Mouse (Mus musculus): ENCODE results near the gene Ccdc136. TPM values are rescaled to one million over a fixed set of nuclear protein-coding genes. Genes with fewer than 3 reads are reported as not detected.
"Not testable (repeated sequence)": the region's sequence is repeated elsewhere in the genome, so short reads cannot be mapped to it uniquely, and the experiment has no call there.

The Ccdc136 gene
- total RNA-seq (2012; rRNA removed) (not detected in 2 replicates), polyA plus RNA-seq (2012; ENCODE audit: insufficient read depth in 1 of 2, insufficient read length in 2 of 2, low read depth in 1 of 2, low replicate concordance in 2 of 2, missing spikeins in 1 of 2) (under 1 TPM in 1 of 2 experiments, not detected in 1; 0.22 TPM)

GRCm38 (mm10) chr6:29395910-29396713 is at the start of gene Ccdc136:
Ccdc136 (plus strand) TSS chr6:29396309.
- Histone ChIP-seq H3K27ac (ENCODE audit: control insufficient read depth, low read depth, low read length) (no peak within 1 kb of the TSS), H3K4me3 (ENCODE audit: control insufficient read depth in 1 of 2, insufficient read depth in 1 of 2, low read depth in 2 of 2, low read length in 2 of 2) (peak within 1 kb of the TSS; percentile 50 to 52; a peak in 3 of 4 replicates), H3K27me3 (ENCODE audit: control insufficient read depth in 1 of 2, insufficient read depth in 2 of 2, low read length in 2 of 2) (peaks cover 22% of the 10 kb centered on the region in 2 experiments), H3K4me1 (ENCODE audit: control insufficient read depth in 1 of 2, insufficient read depth in 2 of 2, low read length in 2 of 2) (no peaks in the 10 kb centered on the region), H3K36me3 (ENCODE audit: control insufficient read depth in 1 of 2, insufficient read depth in 2 of 2, low read length in 2 of 2) (no peaks in the 10 kb centered on the region), H3K9ac (ENCODE audit: control insufficient read depth, low read depth, low read length, poor library complexity, severe bottlenecking) (peak within 1 kb of the TSS; percentile 28; the same call in 1 of the 2 replicates), H3K9me3 (replicated peaks; ENCODE audit: insufficient read depth, low read length) (no peaks in the 10 kb centered on the region), H3K79me2 (ENCODE audit: control insufficient read depth, insufficient read depth, low read length, poor library complexity) (no peaks in the 10 kb centered on the region)
- no peak for DNase-seq (ENCODE audit: low read depth, low spot score)
- TF ChIP-seq USF1 (IDR thresholded peaks at IDR 0.05; ENCODE audit: low read depth, low read length) (peak; percentile 63), MAFK (IDR thresholded peaks at IDR 0.05; ENCODE audit: borderline replicate concordance, low read depth, low read length) (no peak), CHD1 (IDR thresholded peaks at IDR 0.05; ENCODE audit: low read depth, low read length) (no peak), CTCF (IDR thresholded peaks at IDR 0.05 in 2 of 3, conservative IDR thresholded peaks at IDR 0.05 in 1 of 3; ENCODE audit: control insufficient read depth in 1 of 3, insufficient read depth in 1 of 3, low read depth in 2 of 3, low read length in 3 of 3, poor library complexity in 1 of 3, severe bottlenecking in 1 of 3) (no peak), MAZ (IDR thresholded peaks at IDR 0.05; ENCODE audit: low read depth, low read length) (no peak), POLR2AphosphoS5 (IDR thresholded peaks at IDR 0.05; ENCODE audit: borderline replicate concordance, low read depth, low read length) (no peak)

DNA sequence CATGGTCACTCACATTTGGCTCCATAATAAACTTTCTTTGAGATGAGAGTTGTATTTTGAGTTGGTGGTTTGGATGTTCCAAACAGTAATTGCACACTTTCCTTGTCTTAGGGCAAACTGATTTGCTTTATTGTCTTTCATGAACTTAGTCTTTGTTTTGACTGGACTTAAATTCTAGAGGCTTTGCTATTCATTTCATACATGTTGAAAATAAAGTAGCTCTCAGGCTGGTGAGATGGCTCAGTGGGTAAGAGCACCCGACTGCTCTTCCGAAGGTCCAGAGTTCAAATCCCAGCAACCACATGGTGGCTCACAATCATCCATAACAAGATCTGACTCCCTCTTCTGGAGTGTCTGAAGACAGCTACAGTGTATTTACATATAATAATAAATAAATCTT is 49.6 kb upstream of the Ccdc136 start:
- H3K4me3 ChIP-seq (ENCODE audit: control insufficient read depth in 1 of 2, insufficient read depth in 1 of 2, low read depth in 2 of 2, low read length in 2 of 2); H3K9me3 ChIP-seq (replicated peaks; ENCODE audit: insufficient read depth, low read length); H3K4me1 ChIP-seq (ENCODE audit: control insufficient read depth in 1 of 2, insufficient read depth in 2 of 2, low read length in 2 of 2); H3K36me3 ChIP-seq (ENCODE audit: control insufficient read depth in 1 of 2, insufficient read depth in 2 of 2, low read length in 2 of 2); DNase-seq (ENCODE audit: low read depth, low spot score); H3K9ac ChIP-seq (ENCODE audit: control insufficient read depth, low read depth, low read length, poor library complexity, severe bottlenecking); H3K27me3 ChIP-seq (ENCODE audit: control insufficient read depth in 1 of 2, insufficient read depth in 2 of 2, low read length in 2 of 2); H3K27ac ChIP-seq (ENCODE audit: control insufficient read depth, low read depth, low read length): not testable (repeated sequence)
- peak; percentile 96 for TF ChIP-seq TBP (IDR thresholded peaks at IDR 0.05; ENCODE audit: low read depth, low read length)
- peaks cover 22% of the 10 kb centered on the region for H3K79me2 ChIP-seq (ENCODE audit: control insufficient read depth, insufficient read depth, low read length, poor library complexity)

- H3K79me2 ChIP-seq (ENCODE audit: control insufficient read depth, insufficient read depth, low read length, poor library complexity), result peaks cover 25% of the 10 kb centered on the region
- H3K27me3 ChIP-seq (ENCODE audit: control insufficient read depth in 1 of 2, insufficient read depth in 2 of 2, low read length in 2 of 2), result peaks cover 8 to 9% of the 10 kb centered on the region in 2 experiments
- peak overlapping the region; percentile 67 to 95 for H3K4me3 ChIP-seq (ENCODE audit: control insufficient read depth in 1 of 2, insufficient read depth in 1 of 2, low read depth in 2 of 2, low read length in 2 of 2)
- H3K9me3 ChIP-seq (replicated peaks; ENCODE audit: insufficient read depth, low read length), result no peaks in the 10 kb centered on the region
- H3K36me3 ChIP-seq (ENCODE audit: control insufficient read depth in 1 of 2, insufficient read depth in 2 of 2, low read length in 2 of 2), result peaks cover 0 to 13% of the 10 kb centered on the region in 2 experiments; a peak in 3 of 4 replicates
- peak overlapping the region; percentile 79 for H3K9ac ChIP-seq (ENCODE audit: control insufficient read depth, low read depth, low read length, poor library complexity, severe bottlenecking)
- DNase-seq (ENCODE audit: low read depth, low spot score), result no peak
- peak overlapping the region; percentile 64 for H3K27ac ChIP-seq (ENCODE audit: control insufficient read depth, low read depth, low read length)
- peaks cover 3 to 6% of the 10 kb centered on the region in 2 experiments; a peak in 2 of 4 replicates for H3K4me1 ChIP-seq (ENCODE audit: control insufficient read depth in 1 of 2, insufficient read depth in 2 of 2, low read length in 2 of 2)
- TF ChIP-seq CHD2 (IDR thresholded peaks at IDR 0.05; ENCODE audit: low read length) (no peak), TAL1 (IDR thresholded peaks at IDR 0.05; ENCODE audit: low read length) (no peak), POLR2AphosphoS2 (IDR thresholded peaks at IDR 0.05; ENCODE audit: low read length) (no peak), MAX (IDR thresholded peaks at IDR 0.05; ENCODE audit: low read length) (no peak), MXI1 (IDR thresholded peaks at IDR 0.05; ENCODE audit: low read depth, low read length) (peak; percentile 35), SMC3 (IDR thresholded peaks at IDR 0.05; ENCODE audit: low read depth, low read length) (no peak), ZMIZ1 (IDR thresholded peaks at IDR 0.05; ENCODE audit: low read depth, low read length) (no peak), ELF1 (IDR thresholded peaks at IDR 0.05; ENCODE audit: low read depth, low read length) (no peak), NELFE (IDR thresholded peaks at IDR 0.05; ENCODE audit: low read depth, low read length) (no peak), ETS1 (IDR thresholded peaks at IDR 0.05; ENCODE audit: low read depth, low read length) (no peak), CTCF (IDR thresholded peaks at IDR 0.05 in 2 of 3, conservative IDR thresholded peaks at IDR 0.05 in 1 of 3; ENCODE audit: control insufficient read depth in 1 of 3, insufficient read depth in 1 of 3, low read depth in 2 of 3, low read length in 3 of 3, poor library complexity in 1 of 3, severe bottlenecking in 1 of 3) (no peak), ZC3H11A (IDR thresholded peaks at IDR 0.05; ENCODE audit: low read depth, low read length) (no peak), TCF12 (IDR thresholded peaks at IDR 0.05; ENCODE audit: low read depth, low read length) (no peak), USF1 (IDR thresholded peaks at IDR 0.05; ENCODE audit: low read depth, low read length) (no peak), SIN3A (IDR thresholded peaks at IDR 0.05; ENCODE audit: low read length) (no peak), ZNF384 (IDR thresholded peaks at IDR 0.05; ENCODE audit: low read depth, low read length) (no peak), RAD21 (IDR thresholded peaks at IDR 0.05; ENCODE audit: low read depth, low read length) (no peak), MEF2A (IDR thresholded peaks at IDR 0.05; ENCODE audit: extremely low read depth, insufficient replicate concordance, low read depth, low read length, poor library complexity, severe bottlenecking) (0 out of 2 replicates have a peak, but pooled peaks have one; percentile 9), E2F4 (IDR thresholded peaks at IDR 0.05; ENCODE audit: borderline replicate concordance, low read depth, low read length) (no peak)
Observed at GRCm38 (mm10) chr6:29347189-29347588, 48.9 kb upstream of the Ccdc136 start.
